Mouse (Mus musculus) heart, postnatal 4 days (tissue): ENCODE data around the gene Hook2. TPM values are rescaled to one million over a fixed set of nuclear protein-coding genes. Genes with fewer than 3 reads are reported as not detected.

Source experiments
- DNase-seq: peaks from one replicate; pipeline ENCODE4 v3.0.0; 2021
- total RNA-seq, 2 experiments: library from RNA; stranded (reverse); gene quantifications; 2 replicates each; pipeline ENCODE4 v1.2.3; 2021

Gene Hook2
- total RNA-seq, 2 experiments from 2014 or later: 2.2 to 2.6 TPM

DNA sequence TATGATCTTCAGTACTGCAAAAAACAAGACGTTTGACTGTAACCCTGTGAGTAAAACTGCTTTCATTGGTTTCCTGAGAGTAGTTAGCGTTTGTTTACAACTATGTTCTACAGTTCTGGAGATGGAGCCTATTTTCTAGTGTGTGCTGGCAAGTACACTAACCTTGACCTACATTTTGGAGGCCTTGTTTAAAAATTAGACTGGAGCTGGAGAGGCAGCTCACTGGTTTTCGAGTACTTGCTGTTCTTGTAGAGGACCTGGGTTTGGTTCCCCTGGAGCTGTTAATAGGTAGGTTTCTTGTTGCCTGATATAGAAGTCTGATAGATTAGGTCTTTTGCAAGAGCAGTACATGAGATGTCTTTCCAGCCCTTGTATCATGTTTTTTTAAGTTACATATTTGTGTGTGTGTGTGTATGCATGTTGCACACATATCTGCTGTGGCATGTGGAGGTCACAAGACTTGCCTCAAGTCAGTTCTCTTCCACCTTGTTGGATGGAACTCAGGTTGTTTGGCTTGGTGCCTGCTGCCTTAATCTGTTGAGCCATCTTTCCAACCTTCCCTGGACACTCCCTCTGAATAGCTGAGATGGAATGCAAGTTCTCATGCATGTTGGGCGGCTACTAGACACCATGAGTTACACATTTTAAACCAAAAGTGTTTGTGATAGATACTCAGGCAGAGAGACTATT, 42.4 kb downstream of the Hook2 start:
- no peak for DNase-seq

DNA sequence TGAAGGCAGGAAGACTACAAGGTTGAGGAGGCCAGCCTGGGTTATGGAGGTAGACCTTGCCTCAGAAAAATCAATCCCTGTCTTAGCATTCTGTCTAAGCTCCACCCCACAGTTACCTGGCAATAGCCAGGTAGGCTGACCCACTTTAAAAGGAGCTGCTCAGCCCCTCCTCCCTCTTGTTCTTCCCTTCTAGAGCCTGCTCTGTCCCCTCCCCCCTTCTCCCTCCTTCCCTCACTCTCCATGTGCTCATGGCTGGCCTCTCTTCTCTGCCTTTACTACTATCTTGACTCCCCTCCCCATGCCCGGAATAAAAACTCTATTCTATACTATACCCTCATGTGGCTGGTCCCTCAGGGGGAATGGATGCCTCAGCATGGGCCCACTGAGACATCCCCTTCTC, 43.5 kb downstream of the Hook2 start:
- no peak for DNase-seq

- peak; percentile 80 for DNase-seq
These were observed 44.4 kb downstream of the Hook2 start for GRCm38 (mm10) chr8:85034764-85035163.

DNA sequence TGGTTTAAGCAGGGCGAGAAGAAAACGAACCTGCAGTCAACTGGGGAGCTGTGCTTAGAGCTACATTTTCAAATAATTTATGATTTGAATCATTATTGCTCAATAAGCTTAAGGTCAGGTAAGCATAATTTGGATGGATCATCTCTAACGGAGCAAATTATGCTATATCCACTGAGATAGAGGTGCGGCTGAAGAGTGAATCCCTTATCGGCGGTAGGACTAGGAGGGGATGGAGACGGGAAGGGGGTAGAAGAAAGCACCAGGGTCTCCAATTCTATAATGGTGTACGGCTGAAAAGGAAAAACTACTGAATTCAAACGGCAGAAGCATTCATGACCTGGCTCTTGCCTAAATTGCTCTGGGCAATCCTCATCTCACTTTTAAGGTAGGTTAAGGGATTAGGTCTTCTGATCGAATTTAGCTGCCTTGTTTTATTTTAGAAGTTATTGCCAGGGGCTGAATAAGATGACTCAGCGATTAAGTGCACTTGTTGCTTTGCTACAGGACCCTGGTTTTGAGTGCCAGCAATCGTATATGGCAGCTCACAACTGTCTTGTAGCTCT, 44.8 kb downstream of the Hook2 start:
- DNase-seq: no peak

DNA sequence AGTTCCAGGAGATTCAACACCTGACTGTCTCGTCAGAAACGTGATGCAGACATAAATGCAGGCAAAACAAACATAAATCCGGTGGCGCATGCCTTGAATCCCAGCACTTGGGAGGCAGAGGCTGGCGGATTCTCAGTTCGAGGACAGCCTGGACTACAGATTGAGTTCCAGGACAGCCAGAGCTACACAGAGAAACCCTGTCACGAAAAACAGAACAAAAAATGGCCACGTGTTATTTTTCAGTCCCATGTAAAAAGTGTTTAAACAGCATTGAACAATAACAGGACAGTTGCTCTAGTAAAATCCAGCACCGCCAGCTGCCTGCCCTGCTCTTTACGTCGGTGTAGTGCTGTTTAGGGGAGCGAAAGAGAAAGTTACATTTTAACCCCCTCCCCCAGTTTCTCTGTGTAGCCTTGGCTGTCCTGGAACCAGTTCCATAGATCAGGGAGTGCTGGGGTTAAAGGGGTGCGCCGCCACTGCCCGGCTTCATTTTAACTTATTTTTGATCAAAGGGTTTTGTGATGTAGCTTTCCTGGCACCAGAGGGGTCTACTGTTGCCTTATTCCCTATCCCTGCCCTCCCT, 45.4 kb downstream of the Hook2 start:
- DNase-seq: no peak

DNA sequence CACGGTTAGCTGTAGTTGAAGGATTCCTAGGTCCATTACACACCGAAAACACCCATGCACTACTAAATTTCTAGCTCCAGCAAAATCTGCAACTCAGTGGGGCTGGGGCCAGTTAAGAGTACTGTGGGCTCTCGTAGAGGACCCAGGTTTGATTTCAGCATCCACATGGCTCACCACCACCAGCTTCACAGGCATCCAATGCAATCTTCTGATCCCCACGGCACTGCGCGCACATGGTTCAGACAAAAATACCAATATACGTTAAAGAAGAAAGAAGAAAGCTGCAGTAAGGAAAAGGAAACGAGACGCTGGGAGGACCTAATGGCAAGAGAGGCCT, 45.9 kb downstream of the Hook2 start:
- no peak for DNase-seq

DNA sequence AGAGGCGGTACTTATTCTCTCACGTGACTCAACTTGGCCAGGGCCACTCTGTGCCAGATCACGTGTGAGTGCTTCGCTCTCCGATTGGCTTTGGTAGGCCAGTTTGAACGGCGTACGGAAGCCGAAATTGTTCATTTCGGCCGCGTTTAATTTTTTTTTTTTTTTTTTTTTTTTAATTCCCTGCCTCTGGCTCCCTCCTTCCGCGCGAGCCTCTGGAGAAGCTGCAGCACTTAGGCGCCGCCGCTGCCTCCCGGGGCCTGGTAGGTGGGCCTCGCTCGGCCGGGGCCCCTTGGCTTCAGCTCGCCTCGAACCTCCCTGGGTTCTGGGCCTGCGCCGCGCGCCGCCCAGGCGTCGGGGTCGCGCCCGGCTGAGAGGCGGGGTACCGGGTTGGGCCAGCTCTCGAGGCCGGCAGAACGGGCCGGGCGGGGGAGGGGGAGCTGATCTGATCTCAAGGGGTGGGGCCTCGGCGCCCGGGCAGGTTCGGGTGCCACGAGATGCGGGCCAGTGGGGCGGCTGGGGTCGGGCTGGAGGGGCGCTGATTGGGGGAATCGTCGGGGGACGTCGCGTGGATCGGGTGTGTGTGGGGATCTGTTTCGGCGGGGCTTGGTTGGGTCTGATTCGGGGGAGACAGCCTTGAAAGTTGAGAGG, 46.4 kb downstream of the Hook2 start, which contains the start of gene Tnpo2:
Gene Tnpo2, plus strand, starts transcription at position 198 of the 648 bp plus-strand sequence.
- peak; percentile 89 for DNase-seq

- no peak for DNase-seq
These were observed 46.9 kb downstream of the Hook2 start for GRCm38 (mm10) chr8:85037366-85037680.

- DNase-seq: peak; percentile 59
These were observed 47.5 kb downstream of the Hook2 start for GRCm38 (mm10) chr8:85037681-85038531.

- no peak for DNase-seq
These were observed 53.2 kb downstream of the Hook2 start for GRCm38 (mm10) chr8:85043619-85044018.

Other genes with a start within 250 kb of the Hook2 start
- gene Nfix, start 190.3 kb upstream of the Hook2 start, total RNA-seq: 100 to 1,000 TPM; 189 to 211 TPM
- 1 to 10 TPM; 3.4 to 3.6 TPM for gene Dand5, start 167.8 kb upstream of the Hook2 start, total RNA-seq
- 10 to 100 TPM; 24.2 to 26.2 TPM for gene Gadd45gip1, start 159.1 kb upstream of the Hook2 start, total RNA-seq
- 10 to 100 TPM; 90.9 to 91.8 TPM for gene Rad23a, start 149.9 kb upstream of the Hook2 start, total RNA-seq
- 100 to 1,000 TPM; 320 to 358 TPM for gene Calr, start 143.7 kb upstream of the Hook2 start, total RNA-seq
- gene Farsa, start 133.6 kb upstream of the Hook2 start, total RNA-seq: 10 to 100 TPM; 36.3 to 37.0 TPM
- 10 to 100 TPM; 10.5 to 12.7 TPM for gene Syce2, start 118.5 kb upstream of the Hook2 start, total RNA-seq
- 10 to 100 TPM; 29.7 to 33.0 TPM for gene Gcdh, start 96.7 kb upstream of the Hook2 start, total RNA-seq
- under 1 TPM in 1 of 2 experiments, not detected in 1; 0.23 TPM for gene Klf1, start 88.7 kb upstream of the Hook2 start, total RNA-seq
- gene Dnase2a, start 82.0 kb upstream of the Hook2 start, total RNA-seq: 1 to 10 TPM; 6.0 to 7.1 TPM
- gene Mast1, start 53.2 kb upstream of the Hook2 start, total RNA-seq: under 1 TPM; 0.09 to 0.24 TPM
- not detected for gene Rtbdn, start 43.6 kb upstream of the Hook2 start, total RNA-seq
- gene Gm49661, start 21.2 kb upstream of the Hook2 start, total RNA-seq: 1 to 10 TPM in 1 of 2 experiments, not detected in 1; 1.5 TPM
- gene Prdx2, start 21.0 kb upstream of the Hook2 start, total RNA-seq: 100 to 1,000 TPM; 678 to 716 TPM
- gene Rnaseh2a, start 20.8 kb upstream of the Hook2 start, total RNA-seq: 10 to 100 TPM; 61.8 to 69.1 TPM
- 10 to 100 TPM; 12.3 to 12.4 TPM for gene Junb, start 11.9 kb upstream of the Hook2 start, total RNA-seq
- not detected for gene Best2, start 23.9 kb downstream of the Hook2 start, total RNA-seq
- gene Asna1, start 34.7 kb downstream of the Hook2 start, total RNA-seq: 10 to 100 TPM; 82.3 to 85.2 TPM
- gene Trir, start 36.2 kb downstream of the Hook2 start, total RNA-seq: 100 to 1,000 TPM; 132 to 133 TPM
- 10 to 100 TPM; 36.4 to 41.0 TPM for gene Tnpo2, start 46.3 kb downstream of the Hook2 start, total RNA-seq
- 10 to 100 TPM; 14.1 to 15.1 TPM for gene Fbxw9, start 69.5 kb downstream of the Hook2 start, total RNA-seq
- not detected for gene Gm5741, start 77.4 kb downstream of the Hook2 start, total RNA-seq
- gene Dhps, start 81.2 kb downstream of the Hook2 start, total RNA-seq: 10 to 100 TPM; 40.0 to 40.5 TPM
- 10 to 100 TPM; 52.4 to 61.0 TPM for gene Wdr83os, start 90.1 kb downstream of the Hook2 start, total RNA-seq
- 10 to 100 TPM; 22.7 to 28.9 TPM for gene Wdr83, start 90.7 kb downstream of the Hook2 start, total RNA-seq
- gene Man2b1, start 92.7 kb downstream of the Hook2 start, total RNA-seq: 10 to 100 TPM; 26.5 to 29.9 TPM
- gene Zfp791, start 132.5 kb downstream of the Hook2 start, total RNA-seq: 1 to 10 TPM; 1.5 to 2.0 TPM
- gene Cks1brt, start 161.3 kb downstream of the Hook2 start, total RNA-seq: not detected
- not detected for gene Olfr371, start 235.4 kb downstream of the Hook2 start, total RNA-seq